Mouse (Mus musculus): ENCODE data around the gene Nynrin.

- no peak for TF ChIP-seq CTCF (IDR thresholded peaks at IDR 0.05; ENCODE audit: control insufficient read depth, insufficient read depth, insufficient read length)
- no peak for TF ChIP-seq MYOG (IDR thresholded peaks at IDR 0.05; ENCODE audit: control insufficient read depth, extremely low read depth, insufficient read length)
- no peak for TF ChIP-seq FOSL1 (IDR thresholded peaks at IDR 0.05; ENCODE audit: insufficient read depth, low read length, poor library complexity, severe bottlenecking)
- no peak for TF ChIP-seq USF1 (IDR thresholded peaks at IDR 0.05; ENCODE audit: low read depth)
These were observed 33.2 kb upstream of the Nynrin start for GRCm38 (mm10) chr14:55820576-55820975.
